Comparison of ENCODE assay signal across 8 mouse cellular contexts in genomic region chrX:95359053-95359452, GRCm38 (mm10).
DNase-seq lines count a peak whose midpoint lies in the region; ATAC-seq and TF ChIP-seq lines count a peak whose summit lies in the region.

No protein-coding gene starts in this region.

- dilution Hi-C loops in CH12.LX (cut with MboI; ENCODE audit: extremely low pct_ligation_motif_present, extremely low pct_unique_long_range_greater_than_20kb, low sequenced_read_pairs): no loop called here

- peak; percentile 69 for TF ChIP-seq CTCF in intestine, postnatal 0 days (IDR thresholded peaks at IDR 0.05; ENCODE audit: low read depth)
- TF ChIP-seq CTCF in CH12.LX (conservative IDR thresholded peaks at IDR 0.05 in 1 of 2, IDR thresholded peaks at IDR 0.05 in 1 of 2; ENCODE audit: low read depth in 2 of 2, low read length in 2 of 2) (peak; percentile 22 to 63; a peak in 2 of 4 replicates), Patski (IDR thresholded peaks at IDR 0.05) (peak; percentile 54)

- in situ Hi-C loops in CH12.LX (cut with MboI; ENCODE audit: low pct_ligation_motif_present, low pct_unique_long_range_greater_than_20kb, low sequenced_read_pairs) (no loop called here), Patski (cut with MboI; ENCODE audit: low pct_unique_long_range_greater_than_20kb) (no loop called here)

- no peak for TF ChIP-seq POLR2A in CH12.LX (IDR thresholded peaks at IDR 0.05; ENCODE audit: low read depth, low read length)

- POLR2A ChIA-PET in Patski (lab: Charles Lee): no interaction called here

- H3K4me2 ChIP-seq in intestine, postnatal 0 days (replicated peaks; ENCODE audit: low read depth): no peak overlapping the region
- H3K4me2 ChIP-seq in intestine, embryonic 15.5 days (replicated peaks): no peak overlapping the region
- no peak overlapping the region for H3K4me2 ChIP-seq in CH12.LX (ENCODE audit: insufficient read depth, low read depth, poor library complexity, severe bottlenecking)
- no peak overlapping the region for H3K4me2 ChIP-seq in hindbrain, embryonic 13.5 days

- no peak for TF ChIP-seq EP300 in CH12.LX (IDR thresholded peaks at IDR 0.05; ENCODE audit: low read length)

- WGBS in intestine, postnatal 0 days: 21% methylated on average over 3 of the region's 3 CpGs
- 29% methylated on average over 3 of the region's 3 CpGs for WGBS in intestine, embryonic 15.5 days
- WGBS in hindbrain, embryonic 13.5 days: 27% methylated on average over 3 of the region's 3 CpGs

- peak; percentile 62 for TF ChIP-seq RAD21 in CH12.LX (IDR thresholded peaks at IDR 0.05; ENCODE audit: low read depth, low read length)

- CTCF ChIA-PET in Patski (lab: Charles Lee): interaction anchor here (1.1 to 1.2 kb wide), 3 partner anchors 15 to 84 kb away, joined by 3 to 4 read pairs (median 3); no protein-coding TSS in a partner anchor

- H3K79me2 ChIP-seq in CH12.LX (replicated peaks; ENCODE audit: control insufficient read depth, extremely low read depth, insufficient read depth, poor library complexity, severe bottlenecking): no peaks in the 10 kb centered on the region

- ATAC-seq in intestine, postnatal 0 days: no peak
- no peak for ATAC-seq in intestine, embryonic 15.5 days
- no peak for ATAC-seq in Patski
- ATAC-seq in hindbrain, embryonic 13.5 days (ENCODE audit: low FRiP score): no peak

- H3K9ac ChIP-seq in intestine, postnatal 0 days (ENCODE audit: low read depth, low read length): no peak overlapping the region
- H3K9ac ChIP-seq in intestine, embryonic 15.5 days: no peak overlapping the region
- H3K9ac ChIP-seq in CH12.LX (ENCODE audit: insufficient read depth, low read depth): no peak overlapping the region
- no peak overlapping the region for H3K9ac ChIP-seq in hindbrain, embryonic 13.5 days

- H3K4me1 ChIP-seq in intestine, postnatal 0 days (replicated peaks; ENCODE audit: control insufficient read depth, insufficient read depth, low read length): no peaks in the 10 kb centered on the region
- no peaks in the 10 kb centered on the region for H3K4me1 ChIP-seq in intestine, embryonic 15.5 days (replicated peaks)
- no peaks in the 10 kb centered on the region for H3K4me1 ChIP-seq in CH12.LX (ENCODE audit: control insufficient read depth in 1 of 2, insufficient read depth in 2 of 2)
- no peaks in the 10 kb centered on the region for H3K4me1 ChIP-seq in hindbrain, embryonic 13.5 days (replicated peaks)

- no peaks in the 10 kb centered on the region for H3K36me3 ChIP-seq in intestine, postnatal 0 days (ENCODE audit: control insufficient read depth, insufficient read depth)
- H3K36me3 ChIP-seq in intestine, embryonic 15.5 days: no peaks in the 10 kb centered on the region
- H3K36me3 ChIP-seq in CH12.LX (replicated peaks in 1 of 2; ENCODE audit: control insufficient read depth in 1 of 2, insufficient read depth in 1 of 2, low read length in 1 of 2): no peaks in the 10 kb centered on the region
- no peaks in the 10 kb centered on the region for H3K36me3 ChIP-seq in hindbrain, embryonic 13.5 days

- DNase-seq in CH12.LX (ENCODE audit: extremely low read depth) (peak; percentile 7), Patski (ENCODE audit: low read depth, low spot score) (no peak)
- peak; percentile 7 to 55 for DNase-seq in frontal cortex, postnatal 36 days (ENCODE audit: low spot score in 2 of 2)
- DNase-seq in retina, embryonic 14.5 days (ENCODE audit: low spot score): peak; percentile 67
- DNase-seq in spleen, postnatal 14 days (ENCODE audit: low spot score in 2 of 2): no peak

- H3K9me3 ChIP-seq in intestine, postnatal 0 days (ENCODE audit: control insufficient read depth): no peaks in the 10 kb centered on the region
- H3K9me3 ChIP-seq in intestine, embryonic 15.5 days: no peaks in the 10 kb centered on the region
- no peaks in the 10 kb centered on the region for H3K9me3 ChIP-seq in CH12.LX (replicated peaks; ENCODE audit: low read length)
- H3K9me3 ChIP-seq in hindbrain, embryonic 13.5 days: no peaks in the 10 kb centered on the region

- H3K27ac ChIP-seq in intestine, postnatal 0 days (ENCODE audit: low read depth, low read length): no peak overlapping the region
- H3K27ac ChIP-seq in intestine, embryonic 15.5 days: no peak overlapping the region
- no peak overlapping the region for H3K27ac ChIP-seq in CH12.LX (ENCODE audit: insufficient read depth, low read depth)
- no peak overlapping the region for H3K27ac ChIP-seq in hindbrain, embryonic 13.5 days

- H3K27me3 ChIP-seq in intestine, postnatal 0 days (replicated peaks; ENCODE audit: control insufficient read depth, insufficient read depth, low read length): no peaks in the 10 kb centered on the region
- no peaks in the 10 kb centered on the region for H3K27me3 ChIP-seq in intestine, embryonic 15.5 days (replicated peaks)
- H3K27me3 ChIP-seq in CH12.LX (replicated peaks) (no peaks in the 10 kb centered on the region), Patski (peaks cover 27% of the 10 kb centered on the region)
- H3K27me3 ChIP-seq in hindbrain, embryonic 13.5 days: no peaks in the 10 kb centered on the region

- H3K4me3 ChIP-seq in intestine, postnatal 0 days (ENCODE audit: low read depth, low read length): no peak overlapping the region
- H3K4me3 ChIP-seq in intestine, embryonic 15.5 days (replicated peaks): no peak overlapping the region
- no peak overlapping the region for H3K4me3 ChIP-seq in CH12.LX (replicated peaks in 1 of 3; ENCODE audit: low read depth in 2 of 3, low read length in 2 of 3, poor library complexity in 1 of 3)
- no peak overlapping the region for H3K4me3 ChIP-seq in hindbrain, embryonic 13.5 days

TF ChIP-seq in CH12.LX, 34 proteins besides CTCF, POLR2A, EP300 and RAD21:
- no peak for TF ChIP-seq MYC (IDR thresholded peaks at IDR 0.05; ENCODE audit: low read depth, low read length)
- peak; percentile 42 for TF ChIP-seq SMC3 (IDR thresholded peaks at IDR 0.05; ENCODE audit: low read depth, low read length)
TF ChIP-seq in CH12.LX: peak in this region for 1.

Comparison
In these comparisons a context has a peak if more than half of its experiments do, and no peak if none do; other contexts are left out.
1. DNase-seq: peak in CH12.LX (single experiment), frontal cortex, postnatal 36 days (2 of 2) and retina, embryonic 14.5 days (single experiment); none in Patski (single experiment) and spleen, postnatal 14 days (0 of 2).
2. Peak in every context shown above with its lines, with median percentiles within 50 percentile points of each other: CTCF ChIP-seq.